In genomic region chr10:81416581-81417226, GRCm38 (mm10) we compare ENCODE assay signal across 9 mouse cellular contexts. TPM values are rescaled to one million over a fixed set of nuclear protein-coding genes. Genes with fewer than 3 reads are reported as not detected.
A peak's percentile ranks its signal among the peaks of the same experiment; 100 is the strongest.
DNase-seq lines count a peak whose midpoint lies in the region; ATAC-seq and TF ChIP-seq lines count a peak whose summit lies in the region.
"Had no signal": no experiment of that assay in that cellular context is flagged by ENCODE, and none has a peak within 500 bp of the region (broad histone marks: within the 10 kb centered on the region; RNA-seq: fewer than 3 reads in every experiment).

No protein-coding gene starts in this region.

- H3K36me3 ChIP-seq in hindbrain, embryonic 16.5 days (ENCODE audit: control insufficient read depth, insufficient read depth, low read length), result 0 out of 2 replicates have a peak, but pooled peaks cover 4% of the 10 kb centered on the region

- ATAC-seq in hindbrain, embryonic 16.5 days, result peak; percentile 83

- H3K27ac ChIP-seq in hindbrain, embryonic 16.5 days (ENCODE audit: low read depth, low read length), result peak overlapping the region; percentile 73
- H3K27ac ChIP-seq in left cerebral cortex, adult 2 months, result peak overlapping the region; percentile 97

- H3K9me3 ChIP-seq in hindbrain, embryonic 16.5 days (ENCODE audit: control insufficient read depth, low read length), result no peaks in the 10 kb centered on the region

- H3K27me3 ChIP-seq in hindbrain, embryonic 16.5 days (replicated peaks; ENCODE audit: control insufficient read depth, insufficient read depth, low read length), result no peaks in the 10 kb centered on the region

- H3K4me1 ChIP-seq in hindbrain, embryonic 16.5 days (ENCODE audit: control insufficient read depth, insufficient read depth, low read depth, low read length), result peaks cover 49% of the 10 kb centered on the region

- intact Hi-C loops in left cerebral cortex, adult 2 months (cut with DNase I), result loop anchor here (1.0 kb wide), 1 partner anchor 10 kb away; no protein-coding TSS in a partner anchor

- peak overlapping the region; percentile 55 for H3K4me2 ChIP-seq in hindbrain, embryonic 16.5 days (ENCODE audit: low read length)

- H3K9ac ChIP-seq in hindbrain, embryonic 16.5 days (ENCODE audit: low read depth, low read length), result peak overlapping the region; percentile 63

- H3K4me3 ChIP-seq in hindbrain, embryonic 16.5 days (ENCODE audit: low read length), result peak overlapping the region; percentile 29
- H3K4me3 ChIP-seq in left cerebral cortex, adult 2 months, result no peak overlapping the region; the same call in 1 of the 2 replicates
- H3K4me3 ChIP-seq: erythroblast, embryonic 14.5 days had no signal

- TF ChIP-seq CTCF in left cerebral cortex, adult 2 months (IDR thresholded peaks at IDR 0.05), result peak; percentile 69

- WGBS in hindbrain, embryonic 16.5 days, result 3% methylated on average over 24 of the region's 26 CpGs

- peak; percentile 68 for DNase-seq in adrenal gland, adult 8-10 months
- DNase-seq in embryo, embryonic 10.5 days (ENCODE audit: low spot score), result peak; percentile 88
- DNase-seq in gastrocnemius, postnatal 10 days, result peak; percentile 94
- DNase-seq in left cerebral cortex, adult 2 months (ENCODE audit: extremely low spot score in 1 of 2, low spot score in 2 of 2), result peak; percentile 86 to 91
- DNase-seq in lung, postnatal 4 days, result peak; percentile 86 to 93
- peak; percentile 80 to 85 for DNase-seq in right cerebral cortex, adult 2 months (ENCODE audit: low spot score in 2 of 2)
- no peak for DNase-seq in natural killer cell, adult 2 months (ENCODE audit: low spot score in 2 of 2)

RNA-seq across cellular contexts. Expression of gene Smim24, which starts 23.9 kb away (rescaled TPM):
- 1 to 10 TPM in 2 of 4 experiments, under 1 TPM in 2; 0.78 to 2.0 (median 0.96) TPM for total RNA-seq in adrenal gland, adult 8-10 months (2022)
- under 1 TPM in 1 of 2 experiments, not detected in 1; 0.65 TPM for total RNA-seq in gastrocnemius, postnatal 10 days (2021)
- 1.6 and 2.3 TPM in 2 replicates for polyA plus RNA-seq in hindbrain, embryonic 16.5 days (2015; fragmentation: Nextera tagmentation; extraction: Ambion mirVana)
- 1 to 10 TPM; 1.3 to 1.4 TPM for total RNA-seq in left cerebral cortex, adult 2 months (2021)
- polyA plus RNA-seq: erythroblast, embryonic 14.5 days had no signal

RNA-seq across cellular contexts. Expression of gene Gm48552, which starts 27.9 kb away (rescaled TPM):
- total RNA-seq in adrenal gland, adult 8-10 months (2022), result 1 to 10 TPM; 2.0 to 4.2 (median 2.6) TPM
- total RNA-seq in gastrocnemius, postnatal 10 days (2021), result 1 to 10 TPM in 1 of 2 experiments, under 1 TPM in 1; 0.33 to 2.0 TPM
- 1.5 and 2.2 TPM in 2 replicates for polyA plus RNA-seq in hindbrain, embryonic 16.5 days (2015; fragmentation: Nextera tagmentation; extraction: Ambion mirVana)
- total RNA-seq in left cerebral cortex, adult 2 months (2021), result 1 to 10 TPM; 5.1 to 7.1 TPM

RNA-seq across cellular contexts. Expression of gene Gm48551, which starts 32.4 kb away (rescaled TPM):
- 1 to 10 TPM in 2 of 4 experiments, under 1 TPM in 2; 0.65 to 2.9 (median 1.0) TPM for total RNA-seq in adrenal gland, adult 8-10 months (2022)
- total RNA-seq in gastrocnemius, postnatal 10 days (2021), result under 1 TPM; 0.40 to 0.45 TPM
- 7.9 and 9.4 TPM in 2 replicates for polyA plus RNA-seq in hindbrain, embryonic 16.5 days (2015; fragmentation: Nextera tagmentation; extraction: Ambion mirVana)
- total RNA-seq in left cerebral cortex, adult 2 months (2021), result 1 to 10 TPM; 2.0 to 3.4 TPM

RNA-seq across cellular contexts. Expression of gene Dohh, which starts 32.5 kb away (rescaled TPM):
- 10 to 100 TPM; 49.8 to 60.2 (median 55.0) TPM for total RNA-seq in adrenal gland, adult 8-10 months (2022)
- total RNA-seq in gastrocnemius, postnatal 10 days (2021), result 10 to 100 TPM; 40.3 to 46.7 TPM
- polyA plus RNA-seq in hindbrain, embryonic 16.5 days (2015; fragmentation: Nextera tagmentation; extraction: Ambion mirVana), result 99.8 and 108 TPM in 2 replicates
- total RNA-seq in left cerebral cortex, adult 2 months (2021), result 10 to 100 TPM; 87.1 to 95.1 TPM

RNA-seq across cellular contexts. Expression of gene Fzr1, which starts 38.4 kb away (rescaled TPM):
- total RNA-seq in adrenal gland, adult 8-10 months (2022), result 10 to 100 TPM; 47.1 to 52.7 (median 49.9) TPM
- total RNA-seq in gastrocnemius, postnatal 10 days (2021), result 10 to 100 TPM; 17.6 to 24.1 TPM
- polyA plus RNA-seq in hindbrain, embryonic 16.5 days (2015; fragmentation: Nextera tagmentation; extraction: Ambion mirVana), result 149 and 156 TPM in 2 replicates
- total RNA-seq in left cerebral cortex, adult 2 months (2021), result 10 to 100 TPM; 69.1 to 70.6 TPM

Comparison
In these comparisons a context has a peak if more than half of its experiments do, and no peak if none do; other contexts are left out.
1. DNase-seq: peak in adrenal gland, adult 8-10 months (single experiment), embryo, embryonic 10.5 days (single experiment), gastrocnemius, postnatal 10 days (single experiment), left cerebral cortex, adult 2 months (2 of 2), lung, postnatal 4 days (2 of 2) and right cerebral cortex, adult 2 months (2 of 2); none in natural killer cell, adult 2 months (0 of 2).